Mouse (Mus musculus): Measurements from ENCODE around the gene Metap2.

DNA sequence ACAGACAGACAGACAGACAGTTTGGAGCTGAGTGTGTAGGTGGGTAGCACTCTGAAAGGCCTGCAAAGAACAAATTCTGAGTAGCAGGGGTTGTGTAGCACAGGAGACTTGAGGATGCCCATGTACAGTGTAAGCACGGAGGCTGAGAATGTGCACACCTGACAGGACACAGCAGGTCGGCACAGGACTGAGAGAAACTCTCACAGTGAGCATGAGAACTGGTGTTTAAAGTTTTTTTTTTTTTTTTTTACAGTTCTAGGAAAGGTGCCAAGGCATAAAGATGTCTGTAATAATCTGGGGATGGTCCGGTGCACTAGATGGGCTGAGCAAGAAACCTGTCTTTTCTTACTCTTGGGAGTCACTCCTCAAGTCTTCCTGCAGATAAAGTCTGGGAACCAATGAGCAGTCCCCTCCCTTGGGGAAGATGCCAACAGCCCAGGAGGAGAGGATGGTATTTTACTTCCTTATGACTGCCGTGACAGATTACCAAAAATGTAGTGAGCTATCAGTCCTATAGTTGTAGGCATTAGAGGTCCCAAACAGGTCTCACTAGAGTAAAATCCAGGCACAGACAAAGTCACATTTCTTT is 33.4 kb upstream of the Metap2 start:
- TF ChIP-seq CTCF (IDR thresholded peaks at IDR 0.05; ENCODE audit: extremely low read depth, insufficient read length, insufficient replicate concordance, low read depth, low read length): no peak
- no peak for TF ChIP-seq POLR2A (IDR thresholded peaks at IDR 0.05; ENCODE audit: low read depth, low read length)
